Mouse (Mus musculus) limb, embryonic 15.5 days (tissue): Measurements from ENCODE around the gene Itpkb. TPM values are rescaled to one million over a fixed set of nuclear protein-coding genes. Genes with fewer than 3 reads are reported as not detected.

ENCODE experiments used
- ATAC-seq: fragments of 200-750 bp; cut with Nextera tagmentation; 2 replicates; pipeline ENCODE4 v1.8.0; 2017; ENCODE audit warnings: low read depth, moderate TSS enrichment; ENCODE audit not compliant: insufficient number of reproducible peaks, low FRiP score, low TSS enrichment
- H3K27ac ChIP-seq: fragments of 300-500 bp; sonication (generic); 2 replicates; pipeline ENCODE4 v1.5.1; 2015; ENCODE audit warnings: moderate library complexity, mild to moderate bottlenecking, inconsistent platforms
- H3K27me3 ChIP-seq: fragments of 300-500 bp; sonication (generic); 2 replicates; pipeline ENCODE4 v1.6.1; 2015; ENCODE audit warnings: inconsistent platforms
- H3K36me3 ChIP-seq: fragments of 300-500 bp; sonication (generic); 2 replicates; pipeline ENCODE4 v1.6.1; 2015; ENCODE audit warnings: inconsistent platforms
- H3K4me1 ChIP-seq: fragments of 300-500 bp; sonication (generic); 2 replicates; pipeline ENCODE4 v1.6.1; 2015; ENCODE audit warnings: inconsistent platforms
- H3K4me2 ChIP-seq: fragments of 300-500 bp; sonication (generic); 2 replicates; pipeline ENCODE4 v1.6.1; 2015; ENCODE audit warnings: mild to moderate bottlenecking, inconsistent platforms
- H3K4me3 ChIP-seq: fragments of 300-500 bp; sonication (generic); 2 replicates; pipeline ENCODE4 v1.5.1; 2015; ENCODE audit warnings: mild to moderate bottlenecking, inconsistent platforms
- H3K9ac ChIP-seq: fragments of 300-500 bp; sonication (generic); 2 replicates; pipeline ENCODE4 v1.6.1; 2015; ENCODE audit warnings: inconsistent platforms
- H3K9me3 ChIP-seq: fragments of 300-500 bp; sonication (generic); 2 replicates; pipeline ENCODE4 v1.6.1; 2016; ENCODE audit warnings: inconsistent platforms
- WGBS: fragments of 180-500 bp; shearing (Covaris S2); methylation state at CpG from one replicate; pipeline ENCODE4 v1.1.7; 2015; 5-methylcytosine and 5-hydroxymethylcytosine counted together
- polyA plus RNA-seq: library from polyadenylated mRNA; unstranded; fragments of >200 nt; fragmentation: Nextera tagmentation; extraction: Ambion mirVana; gene quantifications from 2 replicates; pipeline ENCODE4 v1.2.1, GENCODE M21; 2015

Gene Itpkb
- polyA plus RNA-seq, 1 experiment from 2014 or later = 15.1 TPM

DNA sequence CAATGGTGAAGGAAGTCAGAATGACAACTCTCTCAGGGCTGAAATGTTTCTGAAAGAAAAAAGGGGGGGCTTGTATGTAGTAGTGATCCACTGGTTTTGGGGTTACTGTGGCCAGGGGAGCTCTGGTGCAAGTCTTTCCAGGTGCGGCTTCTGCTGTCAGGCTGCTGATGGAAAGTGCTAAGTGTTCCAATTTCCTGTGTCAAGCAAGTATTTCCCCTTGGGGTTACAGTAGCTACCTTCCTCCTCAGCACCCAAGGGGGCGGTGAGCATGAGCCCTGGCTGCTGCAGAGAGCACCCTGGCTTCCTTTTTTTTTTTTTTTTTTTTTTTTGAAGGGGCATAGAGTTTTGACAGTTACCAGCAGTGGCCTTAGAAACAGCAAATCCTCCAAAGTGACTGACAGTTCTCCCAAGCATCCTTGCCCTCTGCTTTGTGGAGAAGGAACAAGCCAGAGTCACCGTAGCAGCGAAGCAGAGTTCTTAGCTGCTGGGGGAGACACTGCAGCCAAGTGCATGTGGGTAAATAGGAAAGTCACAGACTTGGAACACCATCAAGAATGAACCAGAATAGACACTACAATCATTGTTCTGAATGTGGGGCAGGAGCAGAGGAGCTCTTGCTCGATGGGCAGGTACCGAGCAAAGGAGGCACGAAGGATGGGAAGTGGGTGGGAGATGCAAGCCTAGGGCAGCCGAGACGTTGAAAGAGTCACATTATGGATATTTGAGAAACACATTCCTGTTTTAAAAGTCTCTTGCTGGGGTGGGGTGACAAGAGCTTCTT lies 62.9 kb downstream of the Itpkb start:
- no peaks in the 10 kb centered on the region for H3K9me3 ChIP-seq
- H3K27ac ChIP-seq = peak overlapping the region; percentile 59; the same call in 1 of the 2 replicates
- no peaks in the 10 kb centered on the region for H3K27me3 ChIP-seq
- WGBS = 69% methylated on average over 9 of the region's 9 CpGs
- H3K4me3 ChIP-seq = no peak overlapping the region
- no peak overlapping the region for H3K4me2 ChIP-seq
- H3K4me1 ChIP-seq = peaks cover 23% of the 10 kb centered on the region
- 0 out of 2 replicates have a peak, but pooled peaks cover 2% of the 10 kb centered on the region for H3K36me3 ChIP-seq
- H3K9ac ChIP-seq = no peak overlapping the region
- no peak for ATAC-seq

DNA sequence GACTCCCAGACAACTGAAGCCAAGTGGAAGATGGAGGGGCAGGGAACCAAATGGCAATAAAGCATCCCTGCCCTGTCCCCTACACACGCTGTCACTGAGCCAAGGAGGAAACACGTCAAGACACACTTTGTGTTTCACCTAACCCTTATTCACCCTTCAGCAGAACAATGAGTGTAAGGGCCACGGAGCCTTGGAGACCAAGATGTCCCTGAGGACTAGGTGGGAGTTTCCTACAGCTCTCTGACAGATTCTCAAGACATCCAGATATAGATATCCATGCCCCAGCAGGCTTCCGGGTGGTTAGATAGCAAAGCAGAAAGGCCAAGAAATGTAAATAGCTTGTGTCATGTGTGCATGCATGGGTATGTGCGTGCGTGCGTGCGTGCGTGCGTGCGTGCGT lies 63.6 kb downstream of the Itpkb start:
- Histone ChIP-seq H3K4me3 (no peak overlapping the region), H3K27me3 (no peaks in the 10 kb centered on the region), H3K36me3 (0 out of 2 replicates have a peak, but pooled peaks cover 2% of the 10 kb centered on the region), H3K9me3 (no peaks in the 10 kb centered on the region), H3K27ac (peak overlapping the region; percentile 59), H3K4me1 (peaks cover 16% of the 10 kb centered on the region), H3K9ac (no peak overlapping the region), H3K4me2 (no peak overlapping the region)
- WGBS = 90% methylated on average over 12 of the region's 12 CpGs
- ATAC-seq = no peak

DNA sequence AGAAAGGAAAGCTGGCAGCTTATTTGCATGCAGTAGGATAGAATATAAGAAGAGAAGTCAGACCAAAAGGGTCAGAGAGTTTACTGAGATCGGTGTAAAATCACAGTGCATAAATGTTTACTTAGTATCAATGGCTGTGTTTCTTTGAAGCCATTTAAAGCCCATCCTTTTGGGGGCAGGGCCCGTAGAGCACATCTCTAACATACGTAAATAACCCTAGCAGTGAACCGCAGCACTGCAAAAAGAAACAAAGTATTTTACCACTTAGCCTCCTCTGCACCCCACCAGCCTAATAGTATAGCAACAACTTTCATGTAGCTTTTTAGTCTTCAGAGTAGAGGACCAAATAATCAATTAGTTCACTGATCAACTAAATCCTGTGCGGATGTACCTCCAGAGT lies 67.4 kb downstream of the Itpkb start:
- Histone ChIP-seq H3K4me1 (peaks cover 37% of the 10 kb centered on the region), H3K9ac (no peak overlapping the region), H3K4me2 (no peak overlapping the region), H3K9me3 (no peaks in the 10 kb centered on the region), H3K4me3 (no peak overlapping the region), H3K27ac (no peak overlapping the region), H3K36me3 (0 out of 2 replicates have a peak, but pooled peaks cover 2% of the 10 kb centered on the region), H3K27me3 (no peaks in the 10 kb centered on the region)
- ATAC-seq = no peak
- 68% methylated on average over 5 of the region's 5 CpGs for WGBS

DNA sequence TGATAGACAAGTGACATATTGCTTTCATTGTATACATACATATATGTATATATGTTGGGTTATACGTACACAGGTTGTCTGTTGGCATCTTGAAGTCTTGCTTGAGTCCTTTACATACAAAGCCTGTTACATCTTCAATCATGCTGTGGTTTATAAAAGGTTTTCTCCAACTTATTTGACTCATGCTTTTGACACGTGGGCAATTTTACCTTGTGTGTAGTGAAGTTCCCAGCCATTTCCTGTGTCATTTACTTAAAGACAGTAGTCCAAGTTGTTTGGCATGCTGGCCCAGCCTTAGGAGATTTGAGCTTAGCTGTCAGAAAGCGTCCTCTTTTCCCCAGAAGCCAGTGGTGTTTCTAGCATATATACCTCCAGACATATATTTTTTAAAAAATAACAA lies 68.2 kb downstream of the Itpkb start:
- H3K4me1 ChIP-seq = peaks cover 37% of the 10 kb centered on the region
- ATAC-seq = no peak
- 77% methylated on average over 3 of the region's 3 CpGs for WGBS
- no peaks in the 10 kb centered on the region for H3K27me3 ChIP-seq
- H3K9me3 ChIP-seq = no peaks in the 10 kb centered on the region
- H3K4me3 ChIP-seq = no peak overlapping the region
- H3K9ac ChIP-seq = no peak overlapping the region
- no peak overlapping the region for H3K4me2 ChIP-seq
- H3K27ac ChIP-seq = no peak overlapping the region
- 0 out of 2 replicates have a peak, but pooled peaks cover 2% of the 10 kb centered on the region for H3K36me3 ChIP-seq

- Histone ChIP-seq H3K4me2 (no peak overlapping the region), H3K4me1 (peaks cover 58% of the 10 kb centered on the region), H3K27ac (peak overlapping the region; percentile 33; the same call in 1 of the 2 replicates), H3K4me3 (no peak overlapping the region), H3K9me3 (no peaks in the 10 kb centered on the region), H3K36me3 (no peaks in the 10 kb centered on the region), H3K9ac (no peak overlapping the region), H3K27me3 (no peaks in the 10 kb centered on the region)
- WGBS = 64% methylated on average over 4 of the region's 4 CpGs
- ATAC-seq = no peak
Measured at GRCm38 (mm10) chr1:180400691-180401455, 70.6 kb downstream of the Itpkb start.

- Histone ChIP-seq H3K27ac (peak overlapping the region; percentile 33; the same call in 1 of the 2 replicates), H3K4me3 (no peak overlapping the region), H3K9ac (no peak overlapping the region), H3K27me3 (no peaks in the 10 kb centered on the region), H3K9me3 (no peaks in the 10 kb centered on the region), H3K36me3 (no peaks in the 10 kb centered on the region), H3K4me1 (peaks cover 66% of the 10 kb centered on the region), H3K4me2 (no peak overlapping the region)
- ATAC-seq = no peak
- 78% methylated on average over 6 of the region's 6 CpGs for WGBS
Measured at GRCm38 (mm10) chr1:180401725-180402124, 71.4 kb downstream of the Itpkb start.

DNA sequence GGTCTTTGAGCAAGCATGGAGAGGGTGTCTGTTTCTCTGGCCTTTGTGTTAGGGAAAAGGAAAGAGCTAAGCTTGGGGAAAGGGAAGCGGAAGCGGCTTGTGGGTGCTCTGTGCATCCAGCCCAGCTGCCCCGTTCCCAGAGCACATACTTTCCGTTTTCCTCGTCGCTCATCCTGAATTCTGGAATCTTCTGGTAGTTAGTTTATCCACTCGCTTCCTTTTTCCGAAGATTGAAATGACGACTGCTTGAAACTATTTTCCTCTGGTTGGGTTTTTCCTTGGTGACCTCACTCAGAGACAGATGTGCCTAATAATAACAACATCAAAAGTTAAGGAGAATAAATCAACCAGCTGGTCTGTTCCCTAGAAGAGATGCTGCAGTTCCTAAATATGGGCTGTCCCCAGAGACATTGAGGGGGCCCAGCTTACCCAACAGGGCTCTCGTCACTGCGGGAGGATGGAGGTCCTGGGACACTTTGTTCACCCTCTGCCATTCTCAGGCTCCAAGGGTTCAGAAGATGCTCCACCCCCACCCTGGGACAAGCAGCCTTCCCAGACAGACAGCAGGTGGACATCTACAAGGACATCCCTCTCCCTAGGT lies 72.3 kb downstream of the Itpkb start:
- H3K4me1 ChIP-seq = peaks cover 74% of the 10 kb centered on the region
- no peak overlapping the region for H3K4me2 ChIP-seq
- peak overlapping the region; percentile 93 for H3K27ac ChIP-seq
- no peak overlapping the region for H3K9ac ChIP-seq
- H3K27me3 ChIP-seq = no peaks in the 10 kb centered on the region
- no peaks in the 10 kb centered on the region for H3K36me3 ChIP-seq
- H3K4me3 ChIP-seq = no peak overlapping the region
- 68% methylated on average over 11 of the region's 11 CpGs for WGBS
- ATAC-seq = no peak
- no peaks in the 10 kb centered on the region for H3K9me3 ChIP-seq

- 81% methylated on average over 8 of the region's 8 CpGs for WGBS
- H3K27me3 ChIP-seq = no peaks in the 10 kb centered on the region
Measured at GRCm38 (mm10) chr1:180403357-180403693, 73.0 kb downstream of the Itpkb start.

DNA sequence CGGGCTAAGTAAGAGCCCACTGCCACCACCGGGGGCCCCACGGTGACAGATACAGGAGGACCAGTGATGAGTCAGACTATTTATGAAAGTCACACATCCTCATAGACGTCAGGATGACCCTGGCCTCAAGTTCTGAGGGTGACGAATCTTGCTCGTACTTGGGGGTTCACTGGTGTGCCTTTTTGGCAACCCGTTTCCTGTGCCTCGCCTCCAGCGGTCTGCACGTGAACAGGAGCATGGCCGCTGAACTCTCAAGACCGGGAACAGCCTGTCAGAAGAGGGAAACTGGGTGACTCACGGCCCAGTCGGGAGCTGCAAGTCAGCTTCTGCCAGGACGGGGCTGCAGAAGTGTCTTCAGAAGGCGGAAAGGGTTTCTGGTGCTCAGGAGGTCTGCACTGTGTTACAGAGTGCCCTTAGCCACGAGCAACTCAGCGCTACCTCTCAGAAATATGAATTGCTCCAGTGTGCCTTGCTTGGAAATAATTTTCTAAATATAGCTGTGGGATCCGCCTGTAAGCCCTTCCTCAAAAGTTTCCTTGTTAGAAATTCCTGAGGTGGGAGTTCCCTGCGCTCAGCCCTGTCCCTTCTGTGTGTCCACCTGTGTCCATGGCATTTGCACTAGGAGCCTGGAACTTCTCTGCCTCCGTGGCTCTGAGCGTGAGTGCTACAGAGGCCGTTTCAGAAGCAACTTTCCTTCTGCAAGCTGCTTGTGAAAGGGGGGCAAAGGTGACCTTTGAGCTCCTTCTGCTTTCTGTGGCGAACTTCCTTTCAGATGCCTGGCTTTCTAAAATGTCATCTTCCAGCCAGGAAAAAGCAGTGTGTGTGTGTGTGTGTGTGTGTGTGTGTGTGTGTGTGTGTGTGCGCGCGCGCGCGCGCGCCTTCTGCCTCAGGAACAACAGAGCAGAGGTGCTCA lies 73.7 kb downstream of the Itpkb start:
- 46% methylated on average over 32 of the region's 32 CpGs for WGBS
- Histone ChIP-seq H3K4me1 (peaks cover 88% of the 10 kb centered on the region), H3K9ac (no peak overlapping the region)

More at GRCm38 (mm10) chr1:180403357-180403693, 73.0 kb downstream of the Itpkb start:
- Histone ChIP-seq H3K9ac (no peak overlapping the region), H3K36me3 (no peaks in the 10 kb centered on the region), H3K4me2 (peak overlapping the region; percentile 30), H3K4me1 (peaks cover 82% of the 10 kb centered on the region), H3K9me3 (no peaks in the 10 kb centered on the region), H3K4me3 (no peak overlapping the region), H3K27ac (peak overlapping the region; percentile 93)
- ATAC-seq = no peak

DNA sequence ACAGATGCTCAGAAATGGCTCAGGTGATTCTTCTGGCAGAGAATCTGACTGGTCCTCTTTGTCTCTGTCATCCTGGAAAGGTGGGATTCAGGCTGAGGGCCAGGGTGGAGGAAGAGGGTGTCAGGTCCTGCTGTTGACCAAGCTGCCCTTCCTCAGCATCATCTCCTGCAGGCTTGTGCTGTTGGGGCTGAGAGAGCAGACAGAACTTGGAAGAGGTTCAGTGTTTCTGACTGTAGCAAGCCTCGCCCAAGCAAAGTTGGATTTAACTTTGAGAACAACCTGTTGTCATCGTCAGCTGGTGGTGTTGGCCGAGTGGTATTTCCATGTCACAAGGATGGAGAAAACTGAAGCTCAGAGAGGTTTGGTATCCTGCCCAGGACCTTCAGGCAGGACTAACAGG lies 74.4 kb downstream of the Itpkb start:
- Histone ChIP-seq H3K4me2 (no peak overlapping the region), H3K27ac (peak overlapping the region; percentile 93), H3K4me1 (peaks cover 95% of the 10 kb centered on the region), H3K9me3 (no peaks in the 10 kb centered on the region), H3K27me3 (no peaks in the 10 kb centered on the region), H3K9ac (no peak overlapping the region), H3K36me3 (no peaks in the 10 kb centered on the region), H3K4me3 (no peak overlapping the region)
- 73% methylated on average over 3 of the region's 3 CpGs for WGBS
- no peak for ATAC-seq

More for the DNA sequence above, 73.7 kb downstream of the Itpkb start:
- Histone ChIP-seq H3K27ac (peak overlapping the region; percentile 93), H3K27me3 (no peaks in the 10 kb centered on the region), H3K4me3 (no peak overlapping the region), H3K9me3 (no peaks in the 10 kb centered on the region), H3K4me2 (peak overlapping the region; percentile 30), H3K36me3 (no peaks in the 10 kb centered on the region)
- peak; percentile 71 for ATAC-seq
